Mouse (Mus musculus) limb, embryonic 11.5 days (tissue): ENCODE results near the gene Kank1. TPM values are rescaled to one million over a fixed set of nuclear protein-coding genes. Genes with fewer than 3 reads are reported as not detected.

Experiments
- ATAC-seq: fragments of 200-750 bp; cut with Nextera tagmentation; 2 replicates; pipeline ENCODE4 v1.8.0; 2017; ENCODE audit warnings: low read depth; ENCODE audit not compliant: insufficient number of reproducible peaks, low FRiP score, low TSS enrichment
- DNase-seq: peaks from one replicate; pipeline ENCODE4 v3.0.0-alpha.2; 2015; ENCODE audit warnings: low spot score
- H3K27ac ChIP-seq: fragments of 300-500 bp; sonication (generic); replicated peaks from 2 replicates; pipeline ENCODE4 v1.5.1; 2014; ENCODE audit warnings: low read depth, mild to moderate bottlenecking, low read length
- H3K27me3 ChIP-seq: fragments of 300-500 bp; sonication (generic); 2 replicates; pipeline ENCODE4 v1.6.1; 2014; ENCODE audit warnings: mild to moderate bottlenecking, low read length, mixed read lengths; ENCODE audit not compliant: control insufficient read depth, insufficient read depth
- H3K36me3 ChIP-seq: fragments of 300-500 bp; sonication (generic); 2 replicates; pipeline ENCODE4 v1.6.1; 2014; ENCODE audit warnings: mild to moderate bottlenecking, low read length, moderate library complexity, mixed read lengths; ENCODE audit not compliant: control insufficient read depth, insufficient read depth
- H3K4me1 ChIP-seq: fragments of 300-500 bp; sonication (generic); 2 replicates; pipeline ENCODE4 v1.6.1; 2014; ENCODE audit warnings: low read length, mixed read lengths; ENCODE audit not compliant: control insufficient read depth, insufficient read depth
- H3K4me2 ChIP-seq: fragments of 300-500 bp; sonication (generic); 2 replicates; pipeline ENCODE4 v1.6.1; 2014; ENCODE audit warnings: low read depth, mild to moderate bottlenecking, moderate library complexity; ENCODE audit not compliant: severe bottlenecking
- H3K4me3 ChIP-seq: fragments of 300-500 bp; sonication (generic); 2 replicates; pipeline ENCODE4 v1.5.1; 2014; ENCODE audit warnings: low read depth, low read length
- H3K9ac ChIP-seq: fragments of 300-500 bp; sonication (generic); 2 replicates; pipeline ENCODE4 v1.6.1; 2014; ENCODE audit warnings: mild to moderate bottlenecking, low read length
- H3K9me3 ChIP-seq: fragments of 300-500 bp; sonication (generic); 2 replicates; pipeline ENCODE4 v1.6.1; 2016; ENCODE audit warnings: low read length; ENCODE audit not compliant: control insufficient read depth
- WGBS: fragments of 180-500 bp; shearing (Covaris S2); extraction: QIAGEN DNeasy Blood & Tissue Kit; methylation state at CpG from one replicate; pipeline ENCODE4 v1.1.7; 2014; 5-methylcytosine and 5-hydroxymethylcytosine counted together
- polyA plus RNA-seq: library from polyadenylated mRNA; unstranded; fragments of >200 nt; fragmentation: Nextera tagmentation; extraction: Ambion mirVana; gene quantifications from 2 replicates; pipeline ENCODE4 v1.2.1, GENCODE M21; 2014

The Kank1 gene
- polyA plus RNA-seq, 1 experiment from 2014 or later: 41.7 TPM

DNA sequence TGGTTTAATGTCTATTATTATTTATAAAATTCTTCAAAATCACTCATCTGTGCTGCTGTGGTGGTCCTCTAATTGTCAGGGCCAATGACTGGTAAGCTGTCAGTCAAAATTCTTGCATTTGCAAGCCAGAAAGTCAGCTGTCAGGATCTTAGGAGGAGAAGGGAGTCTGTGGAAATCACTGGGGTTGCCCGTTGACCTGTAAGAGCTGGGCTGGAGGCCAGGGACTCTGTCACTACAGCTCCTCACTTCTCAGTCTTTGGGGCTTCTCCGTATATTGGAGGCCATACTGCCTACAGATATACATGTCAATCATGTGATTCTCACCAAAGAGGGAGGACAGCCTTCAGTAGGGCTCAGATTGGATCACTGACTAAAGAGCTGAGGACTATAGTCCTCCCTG, 16.2 kb upstream of the Kank1 start:
- no peak overlapping the region for H3K9ac ChIP-seq
- H3K36me3 ChIP-seq: no peaks in the 10 kb centered on the region
- no peak for ATAC-seq
- 91% methylated on average over 2 of the region's 2 CpGs for WGBS
- no peak for DNase-seq
- no peak overlapping the region for H3K4me3 ChIP-seq
- no peaks in the 10 kb centered on the region for H3K4me1 ChIP-seq
- H3K27ac ChIP-seq: no peak overlapping the region
- H3K4me2 ChIP-seq: no peak overlapping the region
- H3K9me3 ChIP-seq: no peaks in the 10 kb centered on the region
- no peaks in the 10 kb centered on the region for H3K27me3 ChIP-seq

DNA sequence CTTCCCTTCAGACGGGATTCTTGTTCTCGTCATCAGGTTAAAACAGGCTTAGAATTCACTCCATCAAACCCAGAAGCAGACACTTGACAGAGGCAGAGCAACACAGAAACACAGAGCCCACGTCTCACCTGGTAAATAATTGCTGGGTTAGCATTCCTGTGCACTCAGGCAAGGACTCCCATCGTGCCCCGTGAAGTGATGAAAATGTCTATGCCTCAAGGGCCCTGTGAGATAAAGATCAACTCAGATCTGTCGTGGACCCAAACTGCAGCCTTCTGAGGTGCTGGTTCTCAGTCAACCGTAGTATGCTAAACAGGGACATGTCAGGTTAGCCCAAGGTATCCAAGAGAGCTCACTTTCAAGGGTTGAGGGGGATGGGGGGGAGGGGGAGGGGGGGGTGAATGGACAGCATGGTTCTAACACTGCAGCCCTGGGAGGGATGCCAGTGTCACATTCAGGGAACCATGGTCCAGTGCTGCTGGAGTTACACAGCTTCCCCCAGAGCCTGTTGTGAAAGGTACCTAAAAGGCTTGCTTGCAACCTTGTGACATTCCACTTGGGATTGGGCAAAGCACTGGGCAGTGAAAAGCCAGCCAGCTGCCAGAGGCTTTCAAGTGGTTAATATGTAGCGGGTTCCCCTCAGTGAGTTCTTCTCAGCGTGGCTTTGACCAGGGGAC, 14.7 kb upstream of the Kank1 start:
- no peak for ATAC-seq
- Histone ChIP-seq H3K36me3 (no peaks in the 10 kb centered on the region), H3K9me3 (no peaks in the 10 kb centered on the region), H3K4me2 (no peak overlapping the region), H3K4me1 (no peaks in the 10 kb centered on the region), H3K27me3 (no peaks in the 10 kb centered on the region), H3K27ac (no peak overlapping the region), H3K4me3 (no peak overlapping the region), H3K9ac (no peak overlapping the region)
- DNase-seq: no peak
- WGBS: 67% methylated on average over 9 of the region's 9 CpGs

DNA sequence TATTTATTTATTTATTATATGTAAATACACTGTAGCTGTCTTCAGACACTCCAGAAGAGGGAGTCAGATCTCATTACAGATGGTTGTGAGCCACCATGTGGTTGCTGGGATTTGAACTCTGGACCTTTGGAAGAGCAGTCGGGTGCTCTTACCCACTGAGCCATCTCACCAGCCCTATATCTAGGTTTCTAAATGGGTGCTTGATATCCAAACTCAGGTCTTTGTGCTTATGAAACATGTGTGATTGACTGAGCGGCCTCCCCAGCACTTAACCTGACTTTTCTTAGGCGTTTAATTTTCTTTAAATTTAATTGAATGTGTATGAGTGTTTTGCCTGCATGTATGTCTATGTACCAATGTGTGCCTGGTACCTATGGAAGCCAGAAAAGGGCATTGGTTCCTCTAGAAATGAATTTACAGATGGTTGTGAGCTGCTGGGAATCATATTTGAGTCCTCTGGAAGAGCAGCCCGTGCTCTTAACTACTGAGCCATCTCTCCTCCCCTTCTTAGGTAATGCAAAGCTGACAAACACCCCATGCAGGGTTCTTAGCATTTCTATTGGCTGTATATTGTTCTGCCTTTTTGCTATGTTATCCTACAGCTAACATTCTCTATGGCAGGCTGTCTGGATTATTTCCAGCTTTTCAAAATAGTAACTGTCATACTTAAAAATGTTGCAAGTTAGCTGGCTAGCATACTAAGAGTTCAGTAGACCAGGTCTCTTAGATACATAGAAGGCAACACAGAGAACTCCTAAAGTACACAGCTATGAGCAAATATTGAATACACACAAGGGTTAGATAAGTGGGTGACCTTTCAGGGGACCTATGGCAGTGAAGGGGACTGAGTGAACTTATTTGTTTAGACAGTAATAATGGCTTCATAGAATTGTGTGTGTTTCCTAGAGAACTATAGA, 6.5 kb upstream of the Kank1 start:
- H3K36me3 ChIP-seq: no peaks in the 10 kb centered on the region
- 82% methylated on average over 4 of the region's 4 CpGs for WGBS
- H3K4me3 ChIP-seq: no peak overlapping the region
- H3K4me2 ChIP-seq: no peak overlapping the region
- no peak overlapping the region for H3K9ac ChIP-seq
- H3K4me1 ChIP-seq: no peaks in the 10 kb centered on the region
- no peaks in the 10 kb centered on the region for H3K27me3 ChIP-seq
- ATAC-seq: no peak
- no peak overlapping the region for H3K27ac ChIP-seq
- no peaks in the 10 kb centered on the region for H3K9me3 ChIP-seq
- DNase-seq: no peak

DNA sequence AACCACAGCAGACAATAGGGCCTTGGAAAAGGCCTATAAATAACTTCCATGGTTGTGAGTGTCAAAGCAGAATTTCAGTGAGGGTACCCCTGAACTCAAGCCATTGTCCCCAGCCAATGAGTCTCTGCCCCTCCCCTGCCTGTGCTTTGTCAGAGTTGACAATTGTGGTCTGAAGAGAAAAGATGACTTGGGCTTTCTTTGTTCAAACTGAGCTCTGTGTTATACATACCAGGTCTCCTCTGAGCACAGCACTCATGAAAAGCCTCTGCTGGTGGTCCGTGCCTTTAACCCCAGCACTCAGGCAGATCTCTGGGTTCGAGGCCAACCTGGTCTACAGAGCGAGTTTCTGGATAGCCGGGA, 5.8 kb upstream of the Kank1 start:
- Histone ChIP-seq H3K27ac (no peak overlapping the region), H3K4me3 (no peak overlapping the region), H3K4me2 (no peak overlapping the region), H3K27me3 (no peaks in the 10 kb centered on the region), H3K4me1 (no peaks in the 10 kb centered on the region), H3K9me3 (no peaks in the 10 kb centered on the region), H3K36me3 (no peaks in the 10 kb centered on the region), H3K9ac (no peak overlapping the region)
- DNase-seq: no peak
- 83% methylated on average over 4 of the region's 4 CpGs for WGBS
- ATAC-seq: no peak

- Histone ChIP-seq H3K36me3 (no peaks in the 10 kb centered on the region; the same call in 1 of the 2 replicates), H3K4me3 (no peak overlapping the region), H3K4me1 (no peaks in the 10 kb centered on the region), H3K4me2 (no peak overlapping the region), H3K27me3 (no peaks in the 10 kb centered on the region), H3K27ac (no peak overlapping the region), H3K9me3 (no peaks in the 10 kb centered on the region), H3K9ac (no peak overlapping the region)
- no peak for ATAC-seq
- no peak for DNase-seq
- 63% methylated on average over 10 of the region's 10 CpGs for WGBS
These were observed 4.7 kb upstream of the Kank1 start for GRCm38 (mm10) chr19:25232032-25232431.

GRCm38 (mm10) chr19:25237492-25238040, 791 bp downstream of the Kank1 start:
- Histone ChIP-seq H3K27me3 (peaks cover 6% of the 10 kb centered on the region; the same call in 1 of the 2 replicates), H3K9ac (peak overlapping the region; percentile 67), H3K4me2 (peak overlapping the region; percentile 97), H3K36me3 (no peaks in the 10 kb centered on the region; the same call in 1 of the 2 replicates), H3K27ac (no peak overlapping the region), H3K9me3 (no peaks in the 10 kb centered on the region), H3K4me3 (peak overlapping the region; percentile 68), H3K4me1 (no peaks in the 10 kb centered on the region)
- ATAC-seq (no peak), DNase-seq (peak; percentile 74)
- WGBS: under 1% methylated on average over 35 of the region's 35 CpGs

DNA sequence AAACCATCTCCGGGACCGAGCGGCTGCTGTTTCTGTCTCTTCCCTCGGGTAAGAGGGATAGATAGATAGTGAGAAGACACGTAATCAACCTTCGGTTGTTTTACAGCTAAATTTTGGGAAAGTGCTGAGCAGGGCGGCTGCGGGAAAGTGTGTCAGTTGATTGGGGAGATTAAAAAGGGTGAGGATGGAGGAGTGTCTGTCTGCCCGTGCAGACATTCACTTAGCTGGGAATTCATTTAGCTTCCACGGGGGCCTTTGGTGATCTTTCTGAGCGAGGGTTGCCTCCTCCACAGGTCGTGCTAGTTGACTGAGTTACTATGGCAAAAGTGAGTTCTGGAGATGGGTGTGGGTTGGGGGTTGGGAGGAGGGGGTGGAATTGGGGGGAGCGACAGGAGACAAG, 1.3 kb downstream of the Kank1 start:
- H3K4me2 ChIP-seq: peak overlapping the region; percentile 97; the same call in 1 of the 2 replicates
- peaks cover 6% of the 10 kb centered on the region; the same call in 1 of the 2 replicates for H3K27me3 ChIP-seq
- no peak overlapping the region; the same call in 1 of the 2 replicates for H3K9ac ChIP-seq
- no peak overlapping the region for H3K27ac ChIP-seq
- ATAC-seq (no peak), DNase-seq (no peak)
- 7% methylated on average over 13 of the region's 13 CpGs for WGBS
- H3K4me3 ChIP-seq: peak overlapping the region; percentile 68
- no peaks in the 10 kb centered on the region for H3K4me1 ChIP-seq
- no peaks in the 10 kb centered on the region; the same call in 1 of the 2 replicates for H3K36me3 ChIP-seq
- H3K9me3 ChIP-seq: no peaks in the 10 kb centered on the region

DNA sequence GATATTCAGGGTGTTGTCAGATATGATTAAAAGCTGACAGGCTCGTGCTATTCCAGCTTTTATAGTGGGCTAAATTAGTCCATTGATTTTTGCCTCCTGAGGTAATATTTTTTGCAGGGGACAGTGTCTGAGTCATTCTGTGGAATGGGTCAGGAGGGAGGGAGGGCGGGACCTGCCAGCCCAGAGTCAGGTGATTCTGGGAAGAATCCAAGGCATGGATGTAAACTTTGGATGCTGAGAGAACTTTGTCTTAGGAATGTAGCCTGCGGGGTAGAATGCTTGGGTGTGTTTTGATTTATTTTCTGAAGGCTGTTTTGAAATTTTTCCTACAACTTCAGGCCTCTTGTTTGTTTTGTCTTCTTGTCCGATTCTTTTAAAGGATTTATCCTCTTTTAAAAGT, 6.8 kb downstream of the Kank1 start:
- no peaks in the 10 kb centered on the region for H3K9me3 ChIP-seq
- 82% methylated on average over 4 of the region's 4 CpGs for WGBS
- DNase-seq: no peak
- no peaks in the 10 kb centered on the region for H3K27me3 ChIP-seq
- no peaks in the 10 kb centered on the region for H3K4me1 ChIP-seq
- H3K27ac ChIP-seq: no peak overlapping the region
- no peak overlapping the region for H3K4me2 ChIP-seq
- H3K9ac ChIP-seq: no peak overlapping the region
- no peak for ATAC-seq
- no peak overlapping the region for H3K4me3 ChIP-seq
- no peaks in the 10 kb centered on the region for H3K36me3 ChIP-seq
